In genomic region chr2:37842151-37842569, GRCm38 (mm10) we compare ENCODE assay signal across 10 mouse cellular contexts.
DNase-seq lines count a peak whose midpoint lies in the region; ATAC-seq lines count a peak whose summit lies in the region.
"Had no signal": no experiment of that assay in that cellular context is flagged by ENCODE, and none has a peak within 500 bp of the region (broad histone marks: within the 10 kb centered on the region; RNA-seq: fewer than 3 reads in every experiment).

No protein-coding gene starts in this region.

- H3K27me3 ChIP-seq in heart, embryonic 13.5 days (replicated peaks): no peaks in the 10 kb centered on the region
- H3K27me3 ChIP-seq in embryonic facial prominence, embryonic 10.5 days (replicated peaks; ENCODE audit: low read depth, poor library complexity, severe bottlenecking): no peaks in the 10 kb centered on the region
- H3K27me3 ChIP-seq in hindbrain, embryonic 14.5 days (ENCODE audit: control insufficient read depth, insufficient read depth, low read length): no peaks in the 10 kb centered on the region

- H3K4me1 ChIP-seq in heart, embryonic 13.5 days: peaks cover 19% of the 10 kb centered on the region
- H3K4me1 ChIP-seq in embryonic facial prominence, embryonic 10.5 days: peaks cover 28% of the 10 kb centered on the region
- peaks cover 14% of the 10 kb centered on the region for H3K4me1 ChIP-seq in hindbrain, embryonic 14.5 days (replicated peaks; ENCODE audit: control insufficient read depth, insufficient read depth, low read length)

- H3K4me3 ChIP-seq in heart, embryonic 13.5 days: no peak overlapping the region
- H3K4me3 ChIP-seq in embryonic facial prominence, embryonic 10.5 days: no peak overlapping the region
- no peak overlapping the region for H3K4me3 ChIP-seq in hindbrain, embryonic 14.5 days (replicated peaks; ENCODE audit: low read length)
- H3K4me3 ChIP-seq: gastrocnemius, adult 2 months had no signal

- ATAC-seq in heart, embryonic 13.5 days (ENCODE audit: extremely low read depth, insufficient number of reproducible peaks, low FRiP score, low TSS enrichment): no peak
- ATAC-seq in hindbrain, embryonic 14.5 days (ENCODE audit: low FRiP score): peak; percentile 79

- H3K36me3 ChIP-seq in heart, embryonic 13.5 days: peaks cover 15% of the 10 kb centered on the region
- H3K36me3 ChIP-seq in embryonic facial prominence, embryonic 10.5 days (replicated peaks): peaks cover 8% of the 10 kb centered on the region; the same call in 1 of the 2 replicates
- H3K36me3 ChIP-seq in hindbrain, embryonic 14.5 days (replicated peaks; ENCODE audit: control insufficient read depth, insufficient read depth): no peaks in the 10 kb centered on the region

- 19% methylated on average over 7 of the region's 7 CpGs for WGBS in heart, embryonic 13.5 days
- WGBS in embryonic facial prominence, embryonic 10.5 days: 9% methylated on average over 7 of the region's 7 CpGs
- WGBS in hindbrain, embryonic 14.5 days: 3% methylated on average over 7 of the region's 7 CpGs

- peak overlapping the region; percentile 33; the same call in 1 of the 2 replicates for H3K27ac ChIP-seq in heart, embryonic 13.5 days (replicated peaks)
- H3K27ac ChIP-seq in embryonic facial prominence, embryonic 10.5 days (replicated peaks): peak overlapping the region; percentile 75
- peak overlapping the region; percentile 86 for H3K27ac ChIP-seq in hindbrain, embryonic 14.5 days
- H3K27ac ChIP-seq: gastrocnemius, adult 2 months had no signal

- H3K9ac ChIP-seq in heart, embryonic 13.5 days: peak overlapping the region; percentile 28; the same call in 1 of the 2 replicates
- 0 out of 2 replicates have a peak overlapping the region, but pooled peaks have one; percentile 9 for H3K9ac ChIP-seq in hindbrain, embryonic 14.5 days

- DNase-seq in heart, adult 18-20 months: no peak
- DNase-seq in embryonic facial prominence, embryonic 10.5 days (ENCODE audit: low spot score): peak; percentile 58
- peak; percentile 53 for DNase-seq in hindbrain, embryonic 14.5 days (ENCODE audit: low spot score)
- peak; percentile 47 for DNase-seq in neural tube, embryonic 10.5 days (ENCODE audit: extremely low spot score, low spot score)
- DNase-seq in spleen, adult 18-20 months: no peak
- DNase-seq in spleen, postnatal 36 days (ENCODE audit: low spot score in 2 of 2): no peak
- DNase-seq in thymus, postnatal 36 days: no peak
- DNase-seq: adrenal gland, postnatal 25 days; gastrocnemius, adult 2 months had no signal

- H3K9me3 ChIP-seq in heart, embryonic 13.5 days: no peaks in the 10 kb centered on the region
- no peaks in the 10 kb centered on the region for H3K9me3 ChIP-seq in embryonic facial prominence, embryonic 10.5 days
- H3K9me3 ChIP-seq in hindbrain, embryonic 14.5 days (ENCODE audit: control insufficient read depth, low read length): no peaks in the 10 kb centered on the region

- no peak overlapping the region for H3K4me2 ChIP-seq in heart, embryonic 13.5 days
- H3K4me2 ChIP-seq in hindbrain, embryonic 14.5 days (replicated peaks): no peak overlapping the region

Comparison
In these comparisons a context has a peak if more than half of its experiments do, and no peak if none do; other contexts are left out.
1. H3K27ac ChIP-seq: peak in every context shown above with its lines; median percentile 86 in hindbrain, embryonic 14.5 days; 75 in embryonic facial prominence, embryonic 10.5 days; 33 in heart, embryonic 13.5 days.
2. DNase-seq: peak in embryonic facial prominence, embryonic 10.5 days (single experiment), hindbrain, embryonic 14.5 days (single experiment) and neural tube, embryonic 10.5 days (single experiment); none in heart, adult 18-20 months (0 of 2), spleen, adult 18-20 months (0 of 2), spleen, postnatal 36 days (0 of 2) and thymus, postnatal 36 days (0 of 2).